Mouse (Mus musculus) layer of hippocampus, adult 8-10 months (tissue): ENCODE results near the gene Ptprn2. TPM values are rescaled to one million over a fixed set of nuclear protein-coding genes. Genes with fewer than 3 reads are reported as not detected.

Experiments
- DNase-seq, 2 experiments: peaks; one replicate each; pipeline ENCODE4 v3.0.0; 2022; ENCODE audit warnings: low spot score in 2 of 2
- total RNA-seq, 4 experiments: library from RNA; stranded (reverse); gene quantifications; 2 replicates each; pipeline ENCODE4 v1.2.4; 2022

Ptprn2 gene
- total RNA-seq, result 100 to 1,000 TPM; 279 to 314 (median 303) TPM

GRCm38 (mm10) chr12:116485591-116486403, at the start of gene Ptprn2:
Gene Ptprn2 (plus strand): TSS chr12:116485720.
- peak; percentile 49 to 52 for DNase-seq

GRCm38 (mm10) chr12:116436125-116436524, 49.4 kb upstream of the Ptprn2 start:
- no peak for DNase-seq

DNA sequence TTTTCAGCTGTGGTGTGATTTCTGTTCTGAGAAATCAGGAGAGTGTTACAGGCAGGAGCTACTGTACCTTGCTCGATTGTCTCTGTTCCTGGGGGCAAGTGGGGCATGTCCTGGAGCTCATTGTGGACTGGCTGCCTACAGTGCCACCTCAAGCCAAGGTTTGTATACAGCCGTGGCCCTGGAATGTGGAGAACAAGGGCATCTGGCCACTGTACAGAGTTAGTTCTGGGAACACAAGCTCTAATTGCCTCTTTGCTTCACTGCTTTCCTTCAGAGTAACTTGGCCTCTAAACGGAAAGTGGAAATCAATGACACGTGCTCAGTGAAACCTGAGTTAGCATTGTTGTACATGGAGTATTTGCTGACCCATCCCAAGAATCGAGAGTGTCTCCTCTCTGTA, 46.9 kb upstream of the Ptprn2 start:
- DNase-seq, result no peak

DNA sequence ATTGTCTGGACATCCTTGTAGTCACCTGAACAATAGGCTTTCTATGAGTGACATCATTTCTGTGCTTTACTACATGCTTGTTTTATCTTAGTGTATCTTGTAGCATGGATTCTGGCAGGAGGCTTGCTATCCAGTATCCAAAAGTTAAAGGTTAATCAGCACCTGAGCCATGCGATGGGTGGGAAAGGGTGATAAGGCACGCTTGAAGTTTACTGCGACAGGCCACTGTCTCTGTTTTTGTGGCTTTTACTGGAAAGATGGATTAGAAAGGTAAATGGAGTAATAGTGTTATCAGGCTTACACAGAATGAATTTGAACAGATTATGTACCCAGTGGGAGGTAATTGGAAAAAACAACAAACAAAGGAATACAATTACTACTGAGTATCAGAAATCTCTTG, 43.3 kb upstream of the Ptprn2 start:
- DNase-seq, result no peak

GRCm38 (mm10) chr12:116449536-116449935, 36.0 kb upstream of the Ptprn2 start:
- DNase-seq, result no peak

DNA sequence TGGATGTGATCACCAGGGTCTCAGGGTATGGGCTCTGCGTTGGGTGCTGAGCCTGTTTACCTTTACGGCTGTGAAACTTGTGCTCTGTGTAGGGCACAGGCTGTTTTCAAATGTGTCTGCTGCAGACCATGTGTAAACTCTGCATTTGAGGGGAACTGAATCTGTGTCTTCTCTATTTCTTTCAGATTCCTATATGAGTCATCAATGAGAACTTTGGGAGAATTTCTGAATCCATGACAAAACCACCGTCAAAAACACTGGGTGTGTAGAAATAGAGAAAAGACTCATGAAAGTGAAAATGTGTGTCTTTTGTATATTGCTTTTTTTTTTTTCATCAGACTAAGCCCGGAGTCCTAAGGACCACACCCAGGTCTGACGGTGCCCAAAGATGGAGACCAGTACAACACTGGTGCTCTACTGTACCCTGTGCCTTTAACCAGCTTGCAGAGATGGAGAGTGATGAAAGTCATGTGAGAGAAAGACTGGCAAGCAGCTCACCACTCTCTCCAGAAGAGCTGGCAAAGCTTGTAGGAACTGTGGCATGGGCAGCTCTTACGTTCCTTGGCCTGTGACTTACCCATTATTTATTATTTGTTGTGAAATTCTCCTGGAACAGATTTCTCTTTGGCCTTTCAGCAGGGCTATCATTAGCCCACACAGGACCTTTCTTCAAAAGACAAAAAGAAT, 25.0 kb upstream of the Ptprn2 start:
- DNase-seq, result no peak

GRCm38 (mm10) chr12:116467030-116467429, 18.5 kb upstream of the Ptprn2 start:
- no peak for DNase-seq

DNA sequence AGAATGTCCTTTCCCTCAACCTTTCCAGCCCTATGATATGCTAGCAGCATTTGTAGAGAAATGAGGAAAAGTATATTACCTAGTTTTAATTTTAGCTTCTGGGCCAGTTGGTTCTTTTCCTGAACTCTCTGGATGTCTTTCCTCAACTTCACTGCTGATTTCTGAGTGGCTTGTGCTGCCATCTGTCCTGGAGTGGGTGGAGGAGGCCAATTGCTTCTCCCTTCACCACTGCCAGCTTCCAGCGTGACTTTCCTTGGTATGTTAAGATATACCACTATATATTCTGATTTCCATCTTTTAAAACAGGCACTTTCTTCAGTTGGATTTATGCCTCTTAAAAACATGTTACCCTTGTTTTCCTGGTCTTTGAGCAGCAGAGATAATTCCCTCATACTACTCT, 17.2 kb upstream of the Ptprn2 start:
- DNase-seq, result no peak

DNA sequence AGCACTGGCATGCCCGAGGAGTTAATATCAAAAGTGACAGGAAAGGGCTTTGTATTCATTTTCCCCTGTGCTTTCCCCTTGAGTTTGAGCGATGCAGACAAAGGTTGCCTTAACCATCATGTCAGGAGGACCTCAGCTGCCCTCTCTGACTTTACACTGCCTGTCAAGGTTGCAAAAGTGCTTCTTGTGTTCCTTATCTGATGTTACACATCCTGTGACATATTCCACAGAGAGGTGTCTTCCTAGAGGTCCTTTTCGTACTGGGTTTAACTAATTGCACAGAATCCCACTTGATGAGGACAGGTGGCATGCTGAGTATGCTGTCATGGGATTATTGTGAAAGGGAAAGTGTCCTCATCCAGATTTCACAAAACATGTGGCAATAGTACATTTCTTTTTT, 16.4 kb upstream of the Ptprn2 start:
- DNase-seq, result no peak

DNA sequence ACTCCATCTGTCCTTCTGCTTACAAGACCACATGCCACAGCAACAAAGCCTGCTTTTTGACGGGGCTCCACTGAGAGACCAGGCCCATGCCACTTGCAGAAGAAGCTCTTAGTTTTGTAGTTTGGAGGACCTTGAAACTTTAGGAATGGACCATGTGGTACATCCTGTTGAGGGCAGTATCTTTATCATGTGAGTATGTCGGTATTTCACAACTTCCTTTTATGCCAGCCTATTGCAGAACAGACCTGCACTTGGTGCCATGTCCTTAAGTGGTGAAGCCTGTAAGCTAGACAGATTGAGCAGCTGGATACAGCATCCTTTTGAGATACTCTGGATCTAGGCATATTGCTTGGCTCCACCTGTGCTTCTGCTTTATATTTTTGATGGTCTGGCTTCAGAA, 12.3 kb upstream of the Ptprn2 start:
- DNase-seq, result no peak

GRCm38 (mm10) chr12:116473761-116474160, 11.8 kb upstream of the Ptprn2 start:
- no peak for DNase-seq

DNA sequence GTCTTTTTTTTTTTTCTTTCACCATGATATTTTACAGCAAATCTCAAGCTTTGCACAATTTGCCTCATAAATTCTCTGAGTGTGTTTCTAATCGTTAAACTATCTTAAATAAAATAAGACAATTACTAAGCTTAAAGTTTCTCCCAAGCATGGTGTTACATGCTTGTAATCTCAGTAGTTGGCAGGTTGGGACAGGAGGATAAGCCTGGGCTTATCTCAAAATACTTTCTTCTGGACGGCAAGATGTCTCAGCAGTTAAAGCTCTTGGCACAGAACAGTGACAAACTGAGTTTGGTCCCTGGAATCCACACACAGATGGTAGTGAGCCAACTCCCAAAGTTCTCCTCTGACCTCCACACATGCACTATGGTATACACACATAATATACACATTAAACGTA, 10.8 kb upstream of the Ptprn2 start:
- no peak for DNase-seq

DNA sequence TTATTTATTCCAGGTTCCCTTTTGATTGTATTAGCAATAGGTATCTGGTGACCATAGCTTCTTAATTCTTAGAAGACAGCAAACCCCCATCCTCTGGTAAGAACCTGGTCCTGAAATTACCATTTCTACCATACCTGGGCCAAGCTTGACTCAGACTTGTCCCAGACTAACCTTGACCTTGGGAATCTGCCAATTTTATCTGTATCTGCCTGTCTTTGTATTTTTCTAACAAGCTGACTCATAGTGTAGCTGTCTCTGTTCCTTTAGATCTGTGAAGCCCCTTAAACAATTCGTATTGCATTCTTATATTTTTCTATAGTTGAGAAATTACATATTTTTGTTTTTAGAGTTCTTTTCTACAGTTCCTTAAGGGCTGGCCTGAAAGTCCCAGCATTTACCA, 6.7 kb upstream of the Ptprn2 start:
- no peak for DNase-seq

DNA sequence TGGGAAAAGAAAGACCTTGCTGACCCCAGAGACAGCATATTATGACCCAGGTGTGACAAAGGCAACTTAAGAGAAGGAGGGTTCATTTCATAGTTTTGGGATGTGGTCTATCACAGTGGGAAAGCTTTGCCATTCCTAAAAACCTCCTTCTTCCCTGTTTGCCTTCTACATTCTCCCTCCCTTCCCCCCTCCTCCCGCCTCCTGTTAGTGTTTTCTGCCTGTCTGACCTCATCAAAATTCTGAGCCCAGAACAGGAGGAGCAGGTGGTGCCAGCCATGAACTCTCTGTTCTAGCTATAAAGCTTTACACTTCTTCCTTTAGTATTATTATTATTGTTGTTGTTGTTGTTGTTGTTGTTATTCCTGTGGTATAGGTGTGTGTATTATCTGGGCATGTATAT, 3.6 kb upstream of the Ptprn2 start:
- DNase-seq, result no peak

- DNase-seq, result no peak
Measured at GRCm38 (mm10) chr12:116483581-116483980, 1.9 kb upstream of the Ptprn2 start.

- DNase-seq, result no peak
Measured at GRCm38 (mm10) chr12:116484991-116485390, 529 bp upstream of the Ptprn2 start.

- DNase-seq, result no peak
Measured at GRCm38 (mm10) chr12:116486404-116486730, 847 bp downstream of the Ptprn2 start.

GRCm38 (mm10) chr12:116488836-116489235, 3.3 kb downstream of the Ptprn2 start:
- peak; percentile 30 to 41 for DNase-seq

DNA sequence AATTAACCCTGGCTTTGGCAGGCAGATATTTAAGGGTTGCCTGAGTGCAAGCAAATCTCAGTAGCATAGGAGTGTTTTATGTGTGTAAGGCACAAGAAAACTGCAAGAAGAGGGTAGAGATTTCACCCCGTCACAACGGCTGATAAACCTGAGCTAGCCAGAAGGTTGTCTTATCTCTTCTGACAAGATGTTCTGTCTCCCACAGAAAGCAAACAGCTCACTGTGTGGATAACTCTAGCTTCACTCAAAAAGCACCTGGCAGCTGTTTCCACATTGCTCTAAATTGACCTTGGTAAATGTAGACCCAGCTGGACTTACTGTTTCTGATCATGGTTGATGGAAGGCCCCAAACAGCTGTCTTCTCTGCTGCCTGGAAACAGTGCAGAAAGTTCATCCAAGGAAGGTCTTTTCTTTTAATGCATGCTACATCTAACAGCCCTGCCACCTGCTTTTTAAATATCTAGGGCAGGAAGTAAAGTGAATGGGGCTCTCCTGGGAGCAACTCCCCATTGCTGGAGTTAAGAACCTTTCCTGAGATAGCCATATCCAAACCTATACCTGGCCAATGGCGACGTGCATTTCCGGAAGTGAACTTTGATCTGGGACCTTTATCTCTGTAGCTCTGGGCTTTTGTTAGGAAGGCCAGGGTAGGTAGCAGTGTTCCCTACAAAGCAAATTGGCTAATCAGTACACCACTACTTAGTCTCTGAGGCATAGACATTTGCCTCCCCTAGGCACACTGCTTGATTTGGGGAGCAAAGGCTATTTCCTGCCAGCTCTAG, 5.2 kb downstream of the Ptprn2 start:
- no peak for DNase-seq

DNA sequence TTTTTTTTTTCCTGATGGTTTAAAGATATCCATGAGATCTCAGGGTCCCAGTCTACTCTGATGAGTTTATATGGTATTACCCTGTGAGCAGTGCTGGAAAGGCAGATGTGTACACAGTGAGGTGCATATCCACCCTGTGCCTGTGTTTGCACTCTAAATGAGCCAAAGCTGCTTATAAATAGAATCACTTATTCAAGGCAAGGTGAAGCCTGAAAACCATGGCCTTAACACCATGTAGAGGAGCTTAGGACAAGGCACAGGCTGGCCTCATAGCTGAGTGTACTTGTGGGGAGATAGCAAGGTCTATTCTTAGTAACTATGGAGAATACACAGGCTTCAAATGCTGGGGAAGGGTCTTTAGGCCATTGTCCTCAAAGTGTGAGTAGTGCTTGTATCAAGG, 13.1 kb downstream of the Ptprn2 start:
- no peak for DNase-seq

GRCm38 (mm10) chr12:116500652-116501051, 15.1 kb downstream of the Ptprn2 start:
- no peak for DNase-seq

DNA sequence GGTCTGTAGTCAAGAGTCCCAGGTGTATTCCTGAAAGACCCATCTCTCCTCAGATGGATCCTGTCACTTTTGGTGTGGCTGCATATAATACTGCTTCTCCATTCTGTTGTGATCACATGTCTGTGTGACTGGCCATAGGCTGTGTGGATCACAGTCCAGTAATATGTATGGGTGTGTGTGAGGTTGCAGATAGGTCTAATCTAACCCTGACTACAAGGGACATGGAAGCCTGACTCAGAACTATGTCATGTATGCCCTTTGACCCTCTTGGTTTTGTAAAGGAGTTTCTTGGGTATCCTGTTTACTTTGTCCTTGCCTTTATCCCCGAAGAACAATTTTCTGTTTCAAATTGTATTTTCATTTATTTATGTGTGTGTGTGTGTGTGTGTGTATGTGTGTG, 27.0 kb downstream of the Ptprn2 start:
- DNase-seq, result no peak
